Mouse (Mus musculus): ENCODE measurements around the gene Adk.
"Not testable (repeated sequence)": the region's sequence is repeated elsewhere in the genome, so short reads cannot be mapped to it uniquely, and the experiment has no call there.

The Adk gene

DNA sequence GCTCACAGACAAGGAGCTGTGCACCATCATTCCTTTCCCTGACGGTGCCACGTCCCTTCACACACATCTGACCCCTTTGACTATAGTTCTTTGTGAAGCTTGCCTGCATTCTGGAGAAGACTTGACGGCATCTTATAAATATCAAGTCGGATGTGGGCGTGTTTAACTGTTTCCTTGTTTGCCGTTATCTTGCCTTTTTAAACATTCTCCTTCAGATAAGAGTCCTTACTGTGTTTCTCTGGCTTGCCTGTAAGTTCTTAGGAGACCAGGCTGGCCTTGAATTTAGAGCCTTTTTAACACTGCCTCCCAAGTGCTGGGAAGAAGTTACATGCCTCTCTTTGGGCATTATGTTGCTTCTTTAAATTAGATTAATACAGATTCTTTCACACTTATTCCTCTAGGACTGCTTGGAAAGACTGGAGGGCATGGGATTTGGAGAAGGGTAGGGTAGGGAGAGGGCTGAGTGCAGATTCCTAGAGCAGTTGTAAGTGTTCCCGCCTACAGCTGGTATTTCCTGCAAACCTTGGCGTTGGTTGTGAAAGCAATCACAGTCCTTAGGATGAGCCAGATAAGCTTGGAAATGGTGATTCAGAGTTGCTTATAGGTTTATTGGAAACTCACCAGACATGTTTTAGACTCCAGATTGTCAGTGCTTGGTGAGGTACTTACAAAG is 13.3 kb downstream of the Adk start:
- no peak for DNase-seq

- no peak for DNase-seq
Measured at GRCm38 (mm10) chr14:21069594-21069993, 17.2 kb downstream of the Adk start.

- DNase-seq = no peak
Measured at GRCm38 (mm10) chr14:21073981-21074380, 21.6 kb downstream of the Adk start.

DNA sequence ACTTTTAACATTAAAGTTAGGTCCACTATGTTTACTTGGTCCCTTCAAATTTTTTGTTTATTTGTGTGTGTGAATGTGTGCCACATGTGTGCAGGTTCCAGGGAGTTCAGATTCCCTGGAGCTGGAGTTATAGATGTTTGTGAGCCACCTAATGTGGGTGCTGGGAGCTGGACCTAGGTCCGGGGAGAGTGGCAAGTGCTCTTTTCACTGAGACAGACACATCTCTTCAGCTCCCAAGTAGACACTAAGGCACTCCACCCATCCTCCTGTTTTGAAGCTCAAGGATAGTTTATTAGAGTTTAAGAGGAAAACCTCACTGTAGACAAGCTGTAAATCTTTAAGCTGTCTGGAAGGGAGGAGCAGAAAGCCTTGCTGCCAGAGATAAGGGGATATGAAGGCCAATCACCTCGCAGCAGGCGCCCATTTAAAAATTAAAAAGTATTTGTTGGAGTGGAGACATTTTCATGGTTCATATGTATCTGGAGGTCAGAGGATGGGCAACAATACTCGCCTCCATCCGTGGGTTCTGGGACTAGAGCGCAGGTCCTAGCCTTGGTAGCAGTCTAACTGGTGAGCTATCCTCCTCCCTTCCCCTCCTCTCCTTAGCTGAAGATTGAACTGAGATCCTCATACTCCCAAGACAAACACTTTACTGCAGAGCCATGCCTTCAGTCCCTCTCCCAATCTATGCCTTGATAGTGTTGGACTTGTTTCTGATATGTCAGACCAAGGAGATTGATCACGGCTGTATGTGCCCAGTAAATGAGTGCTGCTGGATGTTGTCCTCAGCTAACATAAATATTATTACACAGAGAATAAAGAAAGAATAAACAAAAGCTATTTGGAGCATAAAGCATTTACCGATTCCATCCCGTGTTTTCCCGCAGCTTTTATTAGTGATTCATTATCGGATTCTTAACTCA is 22.3 kb downstream of the Adk start:
- no peak for DNase-seq

GRCm38 (mm10) chr14:21075751-21076500 is 23.6 kb downstream of the Adk start:
- peak; percentile 82 to 92 for DNase-seq

DNA sequence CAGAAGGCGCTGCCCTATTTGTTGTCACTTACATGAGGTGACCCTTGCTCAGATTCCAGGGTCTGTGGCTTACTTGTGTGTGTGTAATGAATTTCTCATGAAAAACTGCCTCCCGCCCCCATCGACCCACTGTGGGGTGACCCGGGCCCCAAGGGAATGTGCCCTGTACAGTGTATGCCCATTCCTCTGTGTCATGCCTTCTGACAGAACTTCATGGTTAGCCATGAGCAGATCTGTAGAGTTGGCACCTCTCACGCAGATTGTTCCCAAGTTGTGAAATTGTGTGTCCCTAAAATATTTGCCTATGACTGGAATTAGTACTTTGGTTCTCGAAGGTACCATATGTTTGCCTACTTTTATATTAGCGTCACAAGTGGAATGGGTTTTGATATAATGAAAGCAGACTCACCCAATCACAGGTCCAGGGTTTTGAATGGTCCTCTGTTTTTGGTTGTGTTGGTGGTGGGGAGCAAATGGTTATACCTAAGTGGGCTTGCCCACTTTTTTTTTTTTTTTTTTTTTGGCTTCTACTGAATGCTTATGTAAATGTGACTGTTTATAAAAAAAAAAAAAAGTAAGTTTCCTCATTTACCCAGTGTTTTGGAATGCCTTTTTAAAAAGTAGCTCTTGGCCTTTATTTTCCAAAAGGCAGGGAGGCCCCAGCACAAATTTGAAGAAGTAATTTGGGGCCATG is 24.3 kb downstream of the Adk start:
- DNase-seq = no peak

GRCm38 (mm10) chr14:21077939-21078338 is 25.6 kb downstream of the Adk start:
- no peak for DNase-seq

DNA sequence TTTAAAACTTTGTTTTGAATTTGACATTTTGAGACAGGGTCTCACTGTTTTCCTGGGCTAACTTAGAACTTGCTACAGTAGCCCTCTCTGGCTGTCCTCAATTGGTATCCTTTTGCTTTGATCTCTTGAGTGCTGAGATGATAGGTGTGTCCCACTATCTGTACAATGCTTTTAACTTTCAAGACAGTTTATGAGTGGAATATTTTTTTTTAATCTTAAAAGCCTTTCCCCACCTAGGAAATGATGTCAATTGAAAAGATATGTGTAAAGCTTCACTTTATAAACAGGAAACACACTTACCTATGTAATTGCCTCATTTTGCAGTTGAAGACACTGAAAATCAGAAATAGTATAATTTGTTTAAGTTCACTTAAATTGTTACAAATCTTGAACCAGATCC is 26.1 kb downstream of the Adk start:
- DNase-seq = no peak

- no peak for DNase-seq
Measured at GRCm38 (mm10) chr14:21082823-21083222, 30.4 kb downstream of the Adk start.

DNA sequence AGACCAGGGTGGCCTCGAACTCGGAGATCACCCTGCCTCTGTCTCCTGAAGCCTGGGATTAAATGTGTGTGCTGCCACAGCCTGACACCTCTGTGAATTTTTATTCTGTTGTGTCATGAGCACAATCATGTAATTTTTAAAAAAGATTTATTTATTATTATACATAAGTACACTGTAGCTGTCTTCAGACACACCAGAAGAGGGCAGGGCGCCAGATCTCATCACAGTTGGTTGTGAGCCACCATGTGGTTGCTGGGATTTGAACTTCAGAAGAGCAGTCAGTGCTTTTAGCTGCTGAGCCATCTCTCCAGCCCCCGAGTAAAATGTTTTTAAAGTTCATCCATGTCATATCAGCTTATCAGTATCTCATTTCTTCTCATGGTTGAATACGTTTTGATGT is 33.3 kb downstream of the Adk start:
- DNase-seq = no peak

DNA sequence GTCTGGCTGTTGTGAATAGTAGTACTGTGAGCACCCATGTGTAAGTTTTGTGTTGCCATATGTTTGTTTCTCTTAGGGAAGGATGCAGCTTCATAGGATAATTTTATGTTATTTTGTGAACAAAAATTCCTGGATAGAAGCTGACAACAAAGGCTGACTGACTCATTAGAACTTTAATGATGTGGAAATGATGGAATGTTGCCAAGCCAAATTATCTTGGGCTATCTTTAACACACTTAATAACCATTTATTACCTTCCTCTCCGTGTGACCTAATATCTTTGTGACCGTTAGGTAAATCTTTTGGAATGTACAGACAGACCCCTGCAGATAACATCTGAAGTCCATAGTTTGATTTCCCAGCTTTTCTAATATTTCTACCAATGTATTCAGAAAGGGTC is 33.7 kb downstream of the Adk start:
- no peak for DNase-seq

- no peak for DNase-seq
Measured at GRCm38 (mm10) chr14:21086827-21087351, 34.5 kb downstream of the Adk start.

DNA sequence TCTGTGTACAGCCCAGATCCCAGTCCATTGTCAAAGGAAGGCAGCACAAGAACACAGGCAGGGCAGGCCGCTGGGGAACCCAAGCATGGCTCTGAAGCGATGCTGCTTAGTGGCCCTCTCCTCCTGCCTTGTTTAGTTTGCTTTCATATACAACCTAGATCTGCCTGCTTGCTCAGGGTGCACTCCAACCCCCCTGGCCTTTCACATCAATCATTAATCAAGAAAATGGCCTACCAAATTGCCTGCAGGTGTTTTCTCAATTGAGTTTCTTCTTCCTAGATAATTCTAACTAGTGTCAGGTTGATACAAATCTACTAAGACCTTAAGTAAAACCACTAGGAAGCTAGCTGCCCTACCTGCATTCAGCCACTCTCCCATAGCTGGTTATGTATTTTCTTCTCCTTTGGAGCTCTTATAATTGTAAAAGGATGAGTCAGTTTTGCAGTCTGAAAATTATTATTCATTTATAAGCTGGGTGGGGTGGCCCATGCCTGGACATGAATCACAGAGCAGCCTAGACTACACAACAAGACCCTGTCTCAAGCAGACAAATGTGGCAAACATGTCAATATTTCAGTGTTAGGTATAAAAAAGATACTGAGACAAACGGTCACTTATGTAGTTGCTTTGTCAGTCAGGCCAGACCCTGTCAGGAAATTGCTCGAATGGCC is 35.2 kb downstream of the Adk start:
- DNase-seq = no peak

GRCm38 (mm10) chr14:21088731-21089130 is 36.4 kb downstream of the Adk start:
- no peak for DNase-seq

DNA sequence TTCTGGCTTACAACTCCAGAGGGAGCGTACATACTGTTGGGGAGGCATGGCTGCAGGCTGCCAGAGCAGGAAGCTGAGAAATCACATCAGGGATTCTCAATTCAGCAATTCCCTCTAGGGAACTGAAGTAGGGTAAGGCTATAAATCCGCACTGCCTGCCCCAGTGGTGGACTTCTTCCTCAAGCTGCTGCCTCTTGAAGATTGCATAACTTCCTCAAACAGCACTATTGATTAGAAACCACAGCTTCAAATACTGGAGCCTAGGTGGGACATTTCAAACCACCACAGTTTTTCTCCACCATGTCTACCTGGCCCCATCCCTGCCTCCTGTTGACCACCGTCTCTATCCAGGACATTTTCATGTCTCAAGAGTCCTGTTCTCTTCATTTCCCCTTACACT is 38.0 kb downstream of the Adk start:
- DNase-seq = no peak

DNA sequence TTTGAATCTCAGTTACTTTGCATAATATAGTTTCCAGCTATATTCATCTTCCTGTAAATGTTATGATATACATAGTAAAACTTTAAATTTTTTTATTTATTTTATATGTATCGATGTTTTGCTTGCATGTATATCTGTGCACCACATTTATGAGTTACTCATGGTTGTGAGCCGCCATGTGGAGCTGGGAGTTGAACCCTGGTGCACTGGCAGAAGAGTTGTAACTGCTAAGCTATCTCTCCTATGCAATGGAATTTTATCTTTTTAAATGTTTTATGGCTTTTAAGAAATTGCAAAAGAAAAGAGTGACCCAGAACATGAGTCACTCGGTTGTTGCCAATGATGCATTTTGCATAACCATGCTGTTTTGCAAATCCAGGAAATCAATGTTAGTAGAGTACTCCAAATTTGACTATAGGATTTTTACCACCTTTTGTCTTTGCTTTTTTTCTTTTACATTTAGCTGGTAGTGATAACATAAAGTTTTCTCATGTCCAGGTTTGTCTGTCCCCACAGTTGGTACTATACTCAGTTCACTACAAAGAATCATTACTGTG is 38.6 kb downstream of the Adk start:
- DNase-seq = no peak

- not testable (repeated sequence) for DNase-seq
Measured at GRCm38 (mm10) chr14:21094161-21094560, 41.8 kb downstream of the Adk start.

- no peak for DNase-seq
Measured at GRCm38 (mm10) chr14:21096279-21096678, 43.9 kb downstream of the Adk start.

DNA sequence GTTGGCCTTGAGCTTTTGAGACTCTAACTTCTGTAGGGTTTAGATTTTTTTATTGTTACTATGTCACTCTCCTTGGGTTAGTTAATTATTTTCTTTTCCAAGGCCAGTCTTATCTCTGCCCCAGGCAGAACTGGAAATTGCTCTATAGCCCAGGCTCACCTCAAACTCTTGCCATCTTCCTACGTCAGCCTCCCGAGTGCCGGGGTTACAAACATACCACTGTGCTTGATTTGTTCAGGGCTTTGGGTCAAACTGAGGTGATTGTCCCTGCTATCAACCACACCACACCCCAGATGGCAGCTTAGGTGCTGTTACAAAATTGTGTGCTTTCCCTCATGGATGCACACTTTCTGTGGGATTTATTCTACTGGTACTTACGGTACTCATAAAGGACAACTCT is 44.3 kb downstream of the Adk start:
- DNase-seq = no peak

- no peak for DNase-seq
Measured at GRCm38 (mm10) chr14:21099371-21099770, 47.0 kb downstream of the Adk start.

GRCm38 (mm10) chr14:21100876-21101275 is 48.5 kb downstream of the Adk start:
- no peak for DNase-seq

DNA sequence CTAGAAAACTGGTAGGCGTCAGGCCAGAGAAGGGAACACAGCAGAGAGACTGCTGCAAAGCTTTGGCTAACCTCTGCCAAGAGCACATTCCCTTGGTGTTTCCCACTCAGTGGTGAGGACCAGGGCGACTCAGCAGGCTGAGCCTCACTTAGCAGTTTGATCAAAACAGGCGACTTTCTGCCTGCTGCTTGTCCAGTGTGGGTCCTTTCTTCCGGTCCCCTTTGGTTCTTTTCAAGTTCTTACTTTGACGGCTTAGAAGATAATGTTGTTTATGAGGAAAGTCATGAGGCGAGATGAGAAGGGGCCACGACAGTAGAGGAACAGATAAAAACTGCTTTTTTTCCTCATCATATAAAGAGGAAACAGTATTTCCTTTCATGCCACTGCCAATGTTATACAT is 49.2 kb downstream of the Adk start:
- DNase-seq = no peak

All from spleen, adult 18-20 months (tissue).